Mouse (Mus musculus): ENCODE measurements at regions not wholly inside any gene's neighbourhood (a gene's known extent, or its start where the extent isn't known, plus 50 kb on each side); places are given as distances from the start of the nearest gene placed in this dataset.

GRCm38 (mm10) chr3:43783000-43783588 is 1595.1 kb upstream of the Pcdh10 start:
- peak; percentile 20 for DNase-seq (ENCODE audit: low read depth, low spot score)

GRCm38 (mm10) chr3:43784170-43784569 is 1594.0 kb upstream of the Pcdh10 start:
- no peak for DNase-seq (ENCODE audit: low read depth, low spot score)
